Mouse (Mus musculus): ENCODE data around the gene Rtl10. TPM values are rescaled to one million over a fixed set of nuclear protein-coding genes. Genes with fewer than 3 reads are reported as not detected.

The Rtl10 gene
- total and polyA plus RNA-seq, 3 experiments = 5.9 to 13.3 TPM; not detected in 1

- TF ChIP-seq RCOR1 (IDR thresholded peaks at IDR 0.05; ENCODE audit: low read depth, low read length) (peak; percentile 100), USF1 (IDR thresholded peaks at IDR 0.05; ENCODE audit: low read depth, low read length) (0 out of 2 replicates have a peak, but pooled peaks have one; percentile 23)
Measured at GRCm38 (mm10) chr16:18459955-18460370, 38.7 kb upstream of the Rtl10 start (continued).

GRCm38 (mm10) chr16:18460826-18461225 is 37.9 kb upstream of the Rtl10 start:
- H3K79me2 ChIP-seq (ENCODE audit: control insufficient read depth, insufficient read depth, low read length, poor library complexity) = no peaks in the 10 kb centered on the region
- H3K36me3 ChIP-seq (ENCODE audit: control insufficient read depth in 1 of 2, insufficient read depth in 2 of 2, low read length in 2 of 2) = peaks cover 0 to 26% of the 10 kb centered on the region in 2 experiments
- no peak overlapping the region for H3K9ac ChIP-seq (ENCODE audit: control insufficient read depth, low read depth, low read length, poor library complexity, severe bottlenecking)
- DNase-seq (ENCODE audit: low read depth, low spot score) = no peak
- TF ChIP-seq CTCF (IDR thresholded peaks at IDR 0.05 in 2 of 3, conservative IDR thresholded peaks at IDR 0.05 in 1 of 3; ENCODE audit: control insufficient read depth in 1 of 3, insufficient read depth in 1 of 3, low read depth in 2 of 3, low read length in 3 of 3, poor library complexity in 1 of 3, severe bottlenecking in 1 of 3) = no peak
- no peak for TF ChIP-seq CHD2 (IDR thresholded peaks at IDR 0.05; ENCODE audit: low read length)
- TF ChIP-seq JUND (IDR thresholded peaks at IDR 0.05; ENCODE audit: low read depth, low read length) = no peak
- no peak for TF ChIP-seq MAFK (IDR thresholded peaks at IDR 0.05; ENCODE audit: borderline replicate concordance, low read depth, low read length)
- no peak for TF ChIP-seq MEF2A (IDR thresholded peaks at IDR 0.05; ENCODE audit: extremely low read depth, insufficient replicate concordance, low read depth, low read length, poor library complexity, severe bottlenecking)
- no peak for TF ChIP-seq UBTF (IDR thresholded peaks at IDR 0.05; ENCODE audit: borderline replicate concordance, insufficient read depth, low read depth, low read length)
- TF ChIP-seq MYB (IDR thresholded peaks at IDR 0.05; ENCODE audit: low read depth, low read length) = no peak
- no peak for TF ChIP-seq ZNF384 (IDR thresholded peaks at IDR 0.05; ENCODE audit: low read depth, low read length)
- no peak for TF ChIP-seq E2F4 (IDR thresholded peaks at IDR 0.05; ENCODE audit: borderline replicate concordance, low read depth, low read length)
- no peak for TF ChIP-seq ETS1 (IDR thresholded peaks at IDR 0.05; ENCODE audit: low read depth, low read length)
- TF ChIP-seq MAZ (IDR thresholded peaks at IDR 0.05; ENCODE audit: low read depth, low read length) = no peak
- no peak for TF ChIP-seq SIN3A (IDR thresholded peaks at IDR 0.05; ENCODE audit: low read length)
- no peak for TF ChIP-seq CHD1 (IDR thresholded peaks at IDR 0.05; ENCODE audit: low read depth, low read length)
- H3K4me1 ChIP-seq (ENCODE audit: control insufficient read depth in 1 of 2, insufficient read depth in 2 of 2, low read length in 2 of 2) = peaks cover 9 to 41% of the 10 kb centered on the region in 2 experiments
- no peak overlapping the region for H3K27ac ChIP-seq (ENCODE audit: control insufficient read depth, low read depth, low read length)
- no peaks in the 10 kb centered on the region for H3K9me3 ChIP-seq (replicated peaks; ENCODE audit: insufficient read depth, low read length)
- no peak overlapping the region for H3K4me3 ChIP-seq (ENCODE audit: control insufficient read depth in 1 of 2, insufficient read depth in 1 of 2, low read depth in 2 of 2, low read length in 2 of 2)
- no peaks in the 10 kb centered on the region for H3K27me3 ChIP-seq (ENCODE audit: control insufficient read depth in 1 of 2, insufficient read depth in 2 of 2, low read length in 2 of 2)

DNA sequence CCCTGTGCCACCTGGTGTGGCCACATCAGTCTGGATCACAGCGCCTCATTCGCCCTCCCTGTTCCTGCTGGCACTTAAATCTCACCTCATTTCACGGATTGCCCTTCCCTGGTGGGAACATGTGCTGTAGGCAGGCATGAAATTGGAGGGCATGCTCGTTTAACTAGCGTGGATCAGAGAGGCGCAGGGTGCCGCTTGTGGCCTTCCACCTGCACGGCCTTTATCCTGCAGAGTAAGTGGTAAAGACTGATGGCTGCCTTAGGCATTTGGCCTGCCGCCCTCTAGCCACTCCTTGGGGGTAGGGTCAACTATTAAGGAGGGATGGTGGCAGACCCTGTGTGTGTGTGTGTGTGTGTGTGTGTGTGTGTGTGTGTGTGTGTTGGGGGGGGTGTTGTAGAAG is 36.7 kb upstream of the Rtl10 start:
- peaks cover 9 to 41% of the 10 kb centered on the region in 2 experiments for H3K4me1 ChIP-seq (ENCODE audit: control insufficient read depth in 1 of 2, insufficient read depth in 2 of 2, low read length in 2 of 2)
- H3K4me3 ChIP-seq (ENCODE audit: control insufficient read depth in 1 of 2, insufficient read depth in 1 of 2, low read depth in 2 of 2, low read length in 2 of 2) = no peak overlapping the region
- H3K9me3 ChIP-seq (replicated peaks; ENCODE audit: insufficient read depth, low read length) = no peaks in the 10 kb centered on the region
- no peak for TF ChIP-seq E2F4 (IDR thresholded peaks at IDR 0.05; ENCODE audit: borderline replicate concordance, low read depth, low read length)
- no peak for TF ChIP-seq CHD1 (IDR thresholded peaks at IDR 0.05; ENCODE audit: low read depth, low read length)
- TF ChIP-seq TAL1 (IDR thresholded peaks at IDR 0.05; ENCODE audit: low read length) = no peak
- TF ChIP-seq MAFK (IDR thresholded peaks at IDR 0.05; ENCODE audit: borderline replicate concordance, low read depth, low read length) = no peak
- TF ChIP-seq MEF2A (IDR thresholded peaks at IDR 0.05; ENCODE audit: extremely low read depth, insufficient replicate concordance, low read depth, low read length, poor library complexity, severe bottlenecking) = no peak
- TF ChIP-seq MAZ (IDR thresholded peaks at IDR 0.05; ENCODE audit: low read depth, low read length) = no peak
- no peak for DNase-seq (ENCODE audit: low read depth, low spot score)
- H3K79me2 ChIP-seq (ENCODE audit: control insufficient read depth, insufficient read depth, low read length, poor library complexity) = no peaks in the 10 kb centered on the region
- H3K36me3 ChIP-seq (ENCODE audit: control insufficient read depth in 1 of 2, insufficient read depth in 2 of 2, low read length in 2 of 2) = peaks cover 0 to 26% of the 10 kb centered on the region in 2 experiments; a peak in 3 of 4 replicates
- no peak overlapping the region for H3K27ac ChIP-seq (ENCODE audit: control insufficient read depth, low read depth, low read length)
- H3K27me3 ChIP-seq (ENCODE audit: control insufficient read depth in 1 of 2, insufficient read depth in 2 of 2, low read length in 2 of 2) = no peaks in the 10 kb centered on the region
- no peak overlapping the region for H3K9ac ChIP-seq (ENCODE audit: control insufficient read depth, low read depth, low read length, poor library complexity, severe bottlenecking)
